8 mouse cellular contexts compared by ENCODE assay signal in the genomic region with DNA sequence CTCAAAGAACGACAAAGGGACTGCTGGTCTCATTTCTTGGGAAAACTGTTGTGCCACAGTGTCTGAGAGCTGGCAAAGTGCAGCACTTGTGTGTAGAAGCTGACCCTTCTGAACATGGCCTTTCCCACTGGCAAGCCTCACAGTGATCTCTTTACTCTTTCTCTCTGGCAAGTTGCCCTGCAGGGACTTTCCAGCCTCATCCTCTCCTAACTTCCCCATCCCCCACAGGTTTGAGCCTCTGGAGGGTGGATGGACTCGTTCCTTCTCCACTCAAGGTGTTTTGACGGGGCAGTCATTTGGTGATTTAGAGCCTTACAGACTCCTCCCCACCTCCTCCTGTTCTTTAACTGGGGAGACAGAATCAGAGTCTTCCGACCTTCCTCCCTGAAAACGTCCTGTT. TPM values are rescaled to one million over a fixed set of nuclear protein-coding genes. Genes with fewer than 3 reads are reported as not detected.
DNase-seq lines count a peak whose midpoint lies in the region; ATAC-seq lines count a peak whose summit lies in the region.

No protein-coding gene starts in this region.

- no peaks in the 10 kb centered on the region for H3K9me3 ChIP-seq in heart, embryonic 15.5 days (replicated peaks)
- no peaks in the 10 kb centered on the region for H3K9me3 ChIP-seq in forebrain, embryonic 15.5 days
- H3K9me3 ChIP-seq in liver, embryonic 16.5 days (replicated peaks; ENCODE audit: control insufficient read depth, low read length) = no peaks in the 10 kb centered on the region

- 13% methylated on average over 5 of the region's 5 CpGs for WGBS in heart, embryonic 15.5 days
- 16% methylated on average over 5 of the region's 5 CpGs for WGBS in forebrain, embryonic 15.5 days
- 13% methylated on average over 5 of the region's 5 CpGs for WGBS in liver, embryonic 16.5 days (ENCODE audit: insufficient replicate concordance)

- no peaks in the 10 kb centered on the region for H3K36me3 ChIP-seq in heart, embryonic 15.5 days
- H3K36me3 ChIP-seq in forebrain, embryonic 15.5 days = no peaks in the 10 kb centered on the region
- H3K36me3 ChIP-seq in liver, embryonic 16.5 days (ENCODE audit: control insufficient read depth, insufficient read depth) = no peaks in the 10 kb centered on the region

- intact Hi-C loops in heart, postnatal 25 days (cut with DNase I) = no loop called here

- peak overlapping the region; percentile 65 for H3K4me3 ChIP-seq in heart, embryonic 15.5 days
- H3K4me3 ChIP-seq in forebrain, embryonic 15.5 days = peak overlapping the region; percentile 75
- no peak overlapping the region for H3K4me3 ChIP-seq in liver, embryonic 16.5 days (ENCODE audit: low read depth, low read length)

- H3K27ac ChIP-seq in heart, embryonic 15.5 days = no peak overlapping the region
- peak overlapping the region; percentile 74; the same call in 1 of the 2 replicates for H3K27ac ChIP-seq in forebrain, embryonic 15.5 days (replicated peaks)
- H3K27ac ChIP-seq in liver, embryonic 16.5 days (ENCODE audit: low read length) = no peak overlapping the region

- H3K4me2 ChIP-seq in heart, embryonic 15.5 days = peak overlapping the region; percentile 99
- peak overlapping the region; percentile 83 for H3K4me2 ChIP-seq in forebrain, embryonic 15.5 days (replicated peaks)
- H3K4me2 ChIP-seq in liver, embryonic 16.5 days (ENCODE audit: low read depth, low read length) = peak overlapping the region; percentile 55; the same call in 1 of the 2 replicates

- no peak for DNase-seq in heart, postnatal 25 days (ENCODE audit: low spot score)
- peak; percentile 45 for DNase-seq in cerebellum, adult 11 months
- DNase-seq in ovary, postnatal 10 days (ENCODE audit: low spot score) = no peak
- DNase-seq in right cerebral cortex, adult 18-20 months = no peak

- peaks cover 21% of the 10 kb centered on the region for H3K27me3 ChIP-seq in heart, embryonic 15.5 days
- H3K27me3 ChIP-seq in forebrain, embryonic 15.5 days = no peaks in the 10 kb centered on the region
- peaks cover 34% of the 10 kb centered on the region for H3K27me3 ChIP-seq in liver, embryonic 16.5 days (ENCODE audit: control insufficient read depth, insufficient read depth, low read depth, low read length)

- no peak overlapping the region for H3K9ac ChIP-seq in heart, embryonic 15.5 days
- peak overlapping the region; percentile 67 for H3K9ac ChIP-seq in forebrain, embryonic 15.5 days (replicated peaks)
- H3K9ac ChIP-seq in liver, embryonic 16.5 days (ENCODE audit: low read depth, low read length) = no peak overlapping the region

- no peak for ATAC-seq in heart, embryonic 15.5 days (replicated peaks; ENCODE audit: insufficient number of reproducible peaks, insufficient read depth, low FRiP score, low read depth)
- no peak; the same call in 1 of the 2 replicates for ATAC-seq in forebrain, embryonic 15.5 days (replicated peaks)
- no peak for ATAC-seq in liver, embryonic 16.5 days (ENCODE audit: low read depth)
- ATAC-seq in CD4-positive, CD25-positive, alpha-beta regulatory T cell, adult 4 months = no peak

- peaks cover 9% of the 10 kb centered on the region for H3K4me1 ChIP-seq in heart, embryonic 15.5 days (replicated peaks)
- peaks cover 21% of the 10 kb centered on the region for H3K4me1 ChIP-seq in forebrain, embryonic 15.5 days
- H3K4me1 ChIP-seq in liver, embryonic 16.5 days (ENCODE audit: control insufficient read depth, low read depth, low read length) = no peaks in the 10 kb centered on the region

RNA-seq across cellular contexts. Expression of a gene that starts 0.3 kb away (rescaled TPM):
- polyA plus RNA-seq in heart, embryonic 15.5 days (2015; fragmentation: Nextera tagmentation; extraction: Ambion mirVana) = 0.33 and 1.2 TPM in 2 replicates
- total RNA-seq in heart, postnatal 25 days (2021) = 1 to 10 TPM; 1.1 to 1.3 TPM
- 33.9 and 38.2 TPM in 2 replicates for polyA plus RNA-seq in forebrain, embryonic 15.5 days (2015; fragmentation: Nextera tagmentation; extraction: Ambion mirVana)
- polyA plus RNA-seq in liver, embryonic 16.5 days (2015; fragmentation: Nextera tagmentation; extraction: Ambion mirVana) = 0.11 and 0.14 TPM in 2 replicates
- under 1 TPM in 1 of 2 experiments, not detected in 1; 0.63 TPM for polyA plus RNA-seq in CD4-positive, CD25-positive, alpha-beta regulatory T cell, adult 4 months (2017; shearing (Covaris generic))

Comparison
In these comparisons a context has a peak if more than half of its experiments do, and no peak if none do; other contexts are left out.
1. RNA of a gene that starts 0.3 kb away (polyA plus RNA-seq): 33.9 to 38.2 TPM in forebrain, embryonic 15.5 days; 0.63 TPM in CD4-positive, CD25-positive, alpha-beta regulatory T cell, adult 4 months, 0.33 to 1.2 TPM in heart, embryonic 15.5 days and 0.11 to 0.14 TPM in liver, embryonic 16.5 days; every median in the first group is over 10 times any median in the second.
2. Peak in every context shown above with its lines, with median percentiles within 50 percentile points of each other: H3K4me2 ChIP-seq.